Mouse (Mus musculus) C2C12 (cell line): ENCODE data around the gene Gm17660. TPM values are rescaled to one million over a fixed set of nuclear protein-coding genes. Genes with fewer than 3 reads are reported as not detected.

Experiments
- H3K27me3 ChIP-seq: one replicate; pipeline ENCODE4 v1.6.1; 2011; ENCODE audit not compliant: control insufficient read depth, insufficient read depth, insufficient read length
- H3K36me3 ChIP-seq: one replicate; pipeline ENCODE4 v1.6.1; 2011; ENCODE audit not compliant: control insufficient read depth, insufficient read depth
- H3K4me3 ChIP-seq: one replicate; pipeline ENCODE4 v1.5.1; 2011; ENCODE audit warnings: mild to moderate bottlenecking, control low read depth; ENCODE audit not compliant: poor library complexity, insufficient read depth, severe bottlenecking
- H3K79me2 ChIP-seq: one replicate; pipeline ENCODE4 v1.6.1; 2011; ENCODE audit not compliant: control insufficient read depth, insufficient read depth
- H3K79me3 ChIP-seq: one replicate; pipeline ENCODE4 v1.6.1; 2011; ENCODE audit warnings: low read depth, control low read depth
- H3ac ChIP-seq: one replicate; pipeline ENCODE3; 2011; ENCODE audit warnings: low read depth; ENCODE audit not compliant: control insufficient read depth, insufficient read length
- CEBPB ChIP-seq: IDR thresholded peaks from one replicate; pipeline ENCODE4 v1.6.1; 2011; ENCODE audit warnings: low read depth, mild to moderate bottlenecking, control low read depth, moderate library complexity
- CTCF ChIP-seq: IDR thresholded peaks from one replicate; pipeline ENCODE4 v1.5.1; 2011; ENCODE audit not compliant: control insufficient read depth, insufficient read depth, insufficient read length
- FOSL1 ChIP-seq: IDR thresholded peaks from one replicate; pipeline ENCODE4 v1.8.0; 2011; ENCODE audit warnings: mild to moderate bottlenecking, low read length; ENCODE audit not compliant: poor library complexity, insufficient read depth, severe bottlenecking
- MAX ChIP-seq: IDR thresholded peaks from one replicate; pipeline ENCODE4 v1.6.1; 2011; ENCODE audit warnings: mild to moderate bottlenecking, control low read depth
- MYOD1 ChIP-seq: IDR thresholded peaks from one replicate; pipeline ENCODE4 v1.6.1; 2011; ENCODE audit warnings: low read depth; ENCODE audit not compliant: control insufficient read depth, insufficient read length
- MYOG ChIP-seq: IDR thresholded peaks from one replicate; pipeline ENCODE4 v1.6.1; 2011; ENCODE audit not compliant: control insufficient read depth, insufficient read length; ENCODE audit errors: extremely low read depth
- USF1 ChIP-seq: IDR thresholded peaks from one replicate; pipeline ENCODE4 v1.6.1; 2011; ENCODE audit warnings: low read depth, mild to moderate bottlenecking, control low read depth, moderate library complexity
- polyA plus RNA-seq: library from polyadenylated mRNA; unstranded; fragments of >200 nt; fragmentation: generic; extraction: Trizol; gene quantifications from one replicate; pipeline ENCODE4 v1.2.1, GENCODE M21; 2012; ENCODE audit warnings: missing spikeins

The Gm17660 gene
- polyA plus RNA-seq, 1 experiment = not detected

- no peak overlapping the region for H3K4me3 ChIP-seq
- TF ChIP-seq MYOG (no peak), USF1 (no peak), MYOD1 (no peak), MAX (no peak), FOSL1 (no peak), CTCF (no peak), CEBPB (no peak)
These were observed 31.5 kb upstream of the Gm17660 start for GRCm38 (mm10) chr5:104108879-104109369.

GRCm38 (mm10) chr5:104108127-104108875 lies 30.9 kb upstream of the Gm17660 start:
- H3K27me3 ChIP-seq = no peaks in the 10 kb centered on the region

More at GRCm38 (mm10) chr5:104108879-104109369, 31.5 kb upstream of the Gm17660 start:
- Histone ChIP-seq H3K79me2 (no peaks in the 10 kb centered on the region), H3K79me3 (no peaks in the 10 kb centered on the region), H3K27me3 (no peaks in the 10 kb centered on the region), H3K36me3 (no peaks in the 10 kb centered on the region), H3ac (no peak overlapping the region)

GRCm38 (mm10) chr5:104104111-104104510 lies 26.7 kb upstream of the Gm17660 start:
- Histone ChIP-seq H3K79me2 (no peaks in the 10 kb centered on the region), H3K27me3 (peaks cover 8% of the 10 kb centered on the region), H3K36me3 (no peaks in the 10 kb centered on the region), H3ac (no peak overlapping the region), H3K4me3 (no peak overlapping the region), H3K79me3 (no peaks in the 10 kb centered on the region)
- no peak for TF ChIP-seq MYOD1
- TF ChIP-seq MAX = no peak
- TF ChIP-seq MYOG = no peak
- no peak for TF ChIP-seq USF1
- TF ChIP-seq CTCF = no peak
- no peak for TF ChIP-seq CEBPB
- no peak for TF ChIP-seq FOSL1

More at GRCm38 (mm10) chr5:104108127-104108875, 30.9 kb upstream of the Gm17660 start:
- H3K79me3 ChIP-seq = no peaks in the 10 kb centered on the region
- H3K4me3 ChIP-seq = no peak overlapping the region
- H3K36me3 ChIP-seq = no peaks in the 10 kb centered on the region
- no peak overlapping the region for H3ac ChIP-seq
- TF ChIP-seq USF1 (peak; percentile 13), CTCF (no peak)
- no peaks in the 10 kb centered on the region for H3K79me2 ChIP-seq

- no peak for TF ChIP-seq MYOG
- no peak for TF ChIP-seq MYOD1
- TF ChIP-seq MAX = no peak
- TF ChIP-seq FOSL1 = no peak
- TF ChIP-seq CTCF = no peak
- TF ChIP-seq CEBPB = no peak
- Histone ChIP-seq H3K36me3 (no peaks in the 10 kb centered on the region), H3K79me2 (no peaks in the 10 kb centered on the region), H3K4me3 (no peak overlapping the region), H3K79me3 (no peaks in the 10 kb centered on the region), H3ac (no peak overlapping the region), H3K27me3 (peaks cover 8% of the 10 kb centered on the region)
These were observed 25.8 kb upstream of the Gm17660 start for GRCm38 (mm10) chr5:104103171-104103570.

- H3K79me2 ChIP-seq = no peaks in the 10 kb centered on the region
- no peak overlapping the region for H3K4me3 ChIP-seq
- no peaks in the 10 kb centered on the region for H3K79me3 ChIP-seq
- TF ChIP-seq CEBPB (no peak), MYOD1 (no peak), MAX (no peak), USF1 (no peak), MYOG (no peak), CTCF (no peak), FOSL1 (no peak)
- no peaks in the 10 kb centered on the region for H3K36me3 ChIP-seq
- no peak overlapping the region for H3ac ChIP-seq
- H3K27me3 ChIP-seq = peaks cover 8% of the 10 kb centered on the region
These were observed 24.5 kb upstream of the Gm17660 start for GRCm38 (mm10) chr5:104101678-104102531.
